Comparison of ENCODE assay signal across 24 mouse cellular contexts in genomic region chr9:117125844-117126243, GRCm38 (mm10).
"Had no signal": no experiment of that assay in that cellular context is flagged by ENCODE, and none has a peak within 500 bp of the region (broad histone marks: within the 10 kb centered on the region; RNA-seq: fewer than 3 reads in every experiment).

No protein-coding gene starts in this region.

- H3K36me3 ChIP-seq: liver, embryonic 13.5 days; liver, embryonic 15.5 days; lung, embryonic 15.5 days; midbrain, embryonic 13.5 days; midbrain, embryonic 15.5 days; neural tube, embryonic 12.5 days; stomach, embryonic 15.5 days had no signal

- H3K4me2 ChIP-seq: liver, embryonic 13.5 days; liver, embryonic 15.5 days; lung, embryonic 15.5 days; midbrain, embryonic 11.5 days; midbrain, embryonic 13.5 days; midbrain, embryonic 15.5 days; neural tube, embryonic 12.5 days; stomach, embryonic 15.5 days had no signal

- H3K4me1 ChIP-seq: liver, embryonic 13.5 days; liver, embryonic 15.5 days; megakaryocyte, embryonic 14.5 days had no signal

- H3K27ac ChIP-seq: liver, embryonic 13.5 days; liver, embryonic 15.5 days; lung, embryonic 15.5 days; macrophage; midbrain, embryonic 13.5 days; neural tube, embryonic 12.5 days; stomach, embryonic 15.5 days; stomach, postnatal 0 days had no signal

- H3K27me3 ChIP-seq: liver, embryonic 13.5 days; liver, embryonic 15.5 days; lung, embryonic 15.5 days; megakaryocyte, embryonic 14.5 days; midbrain, embryonic 13.5 days; midbrain, embryonic 15.5 days; neural tube, embryonic 12.5 days; stomach, embryonic 15.5 days had no signal

- H3K4me3 ChIP-seq: liver, embryonic 13.5 days; liver, embryonic 15.5 days; lung, embryonic 15.5 days; megakaryocyte, embryonic 14.5 days; midbrain, embryonic 13.5 days; midbrain, embryonic 15.5 days; neural tube, embryonic 12.5 days; stomach, embryonic 15.5 days had no signal

- H3K9ac ChIP-seq: liver, embryonic 13.5 days; liver, embryonic 15.5 days; liver, postnatal 0 days; lung, embryonic 15.5 days; midbrain, embryonic 13.5 days; midbrain, embryonic 15.5 days; neural tube, embryonic 12.5 days; stomach, embryonic 15.5 days had no signal

- H3K9me3 ChIP-seq: liver, embryonic 13.5 days; liver, embryonic 15.5 days; lung, embryonic 15.5 days; midbrain, embryonic 13.5 days; midbrain, embryonic 15.5 days; neural tube, embryonic 12.5 days; stomach, embryonic 15.5 days had no signal

- ATAC-seq: liver, postnatal 0 days; lung, postnatal 0 days; midbrain, embryonic 13.5 days; midbrain, embryonic 15.5 days had no signal

- DNase-seq: liver, embryonic 13.5 days; liver, postnatal 0 days; lung, adult 2 months; lung, postnatal 14 days; lung, postnatal 36 days; retina, postnatal 1 day; right cerebral cortex, adult 18-20 months; right cerebral cortex, postnatal 25 days; right cerebral cortex, postnatal 4 days; spleen, adult 18-20 months; thymus, adult 2 months; thymus, postnatal 25 days; thymus, postnatal 4 days had no signal
